Mouse (Mus musculus) left cerebral cortex, adult 2 months (tissue): Measurements from ENCODE around the gene Ift140. TPM values are rescaled to one million over a fixed set of nuclear protein-coding genes. Genes with fewer than 3 reads are reported as not detected.

ENCODE experiments used
- DNase-seq, 2 experiments: peaks; one replicate each; pipeline ENCODE4 v3.0.0; 2021 to 2022; ENCODE audit warnings: low spot score in 2 of 2, mixed read lengths in 1 of 2; ENCODE audit errors: extremely low spot score in 1 of 2
- H3K27ac ChIP-seq: fragments of 200-600 bp; 2 replicates; pipeline ENCODE4 v1.8.1; 2022
- H3K4me3 ChIP-seq: fragments of 200-600 bp; 2 replicates; pipeline ENCODE4 v1.8.1; 2022
- CTCF ChIP-seq: fragments of 200-600 bp; IDR thresholded peaks from 2 replicates; pipeline ENCODE4 v1.8.1; 2022; ENCODE audit warnings: antibody characterized with exemption, mild to moderate bottlenecking, moderate library complexity
- intact Hi-C: fragments of 180-260 bp; cut with DNase I; formaldehyde crosslinking; loops from one replicate; pipeline ENCODE4 v1.15.1; 2025
- total RNA-seq, 2 experiments: library from RNA; stranded (reverse); gene quantifications; 2 replicates each; pipeline ENCODE4 v1.2.3; 2021

Gene Ift140
- total RNA-seq, 2 experiments from 2014 or later: 17.9 to 21.0 TPM

GRCm38 (mm10) chr17:25080210-25080609, 64.3 kb downstream of the Ift140 start:
- intact Hi-C loops: loop anchor here (5.0 kb wide), 2 partner anchors 43 to 63 kb away; partner anchors contain the start of genes Cramp1l and Ift140
- Histone ChIP-seq H3K4me3 (peak overlapping the region; percentile 29), H3K27ac (peak overlapping the region; percentile 82)
- no peak for DNase-seq
- no peak for TF ChIP-seq CTCF

GRCm38 (mm10) chr17:25080960-25081381, 65.1 kb downstream of the Ift140 start:
- no peak for TF ChIP-seq CTCF
- Histone ChIP-seq H3K27ac (peak overlapping the region; percentile 82), H3K4me3 (peak overlapping the region; percentile 29)
- no peak for DNase-seq
- intact Hi-C loops: loop anchor here (5.0 kb wide), 2 partner anchors 44 to 64 kb away; partner anchors contain the start of genes Cramp1l and Ift140

- intact Hi-C loops: loop anchor here (5.0 kb wide), 2 partner anchors 45 to 65 kb away; partner anchors contain the start of genes Cramp1l and Ift140
- Histone ChIP-seq H3K4me3 (no peak overlapping the region), H3K27ac (peak overlapping the region; percentile 82)
- no peak for DNase-seq
- peak; percentile 49 for TF ChIP-seq CTCF
Observed at GRCm38 (mm10) chr17:25082081-25082847, 66.4 kb downstream of the Ift140 start.

- no peak overlapping the region for H3K4me3 ChIP-seq
Observed at GRCm38 (mm10) chr17:25082887-25083286, 67.0 kb downstream of the Ift140 start.

GRCm38 (mm10) chr17:25083444-25083931, 67.6 kb downstream of the Ift140 start, which contains the start of gene Tmem204:
TSS of gene Tmem204 (minus strand) at chr17:25083591.
- Histone ChIP-seq H3K4me3 (no peak within 1 kb of the TSS), H3K27ac (peak within 1 kb of the TSS; percentile 82)
- intact Hi-C loops: loop anchor here (5.0 kb wide), 2 partner anchors 46 to 66 kb away; partner anchors contain the start of genes Cramp1l and Ift140
- no peak for DNase-seq
- TF ChIP-seq CTCF: peak; percentile 43

More at GRCm38 (mm10) chr17:25082887-25083286, 67.0 kb downstream of the Ift140 start:
- intact Hi-C loops: loop anchor here (5.0 kb wide), 2 partner anchors 46 to 66 kb away; partner anchors contain the start of genes Cramp1l and Ift140
- no peak for TF ChIP-seq CTCF
- H3K27ac ChIP-seq: no peak overlapping the region
- DNase-seq: no peak

- intact Hi-C loops: loop anchor here (5.0 kb wide), 2 partner anchors 48 to 68 kb away; partner anchors contain the start of genes Cramp1l and Ift140
- TF ChIP-seq CTCF: no peak
Observed at GRCm38 (mm10) chr17:25084835-25085385, 69.0 kb downstream of the Ift140 start.

GRCm38 (mm10) chr17:25086724-25087123, 70.8 kb downstream of the Ift140 start:
- intact Hi-C loops: no loop called here
- Histone ChIP-seq H3K27ac (no peak overlapping the region), H3K4me3 (no peak overlapping the region)
- TF ChIP-seq CTCF: no peak
- DNase-seq: no peak

More at GRCm38 (mm10) chr17:25084835-25085385, 69.0 kb downstream of the Ift140 start:
- Histone ChIP-seq H3K4me3 (no peak overlapping the region), H3K27ac (no peak overlapping the region)
- DNase-seq: no peak

- intact Hi-C loops: no loop called here
- TF ChIP-seq CTCF: no peak
Observed at GRCm38 (mm10) chr17:25089158-25089557, 73.3 kb downstream of the Ift140 start.

GRCm38 (mm10) chr17:25090450-25090849, 74.6 kb downstream of the Ift140 start:
- TF ChIP-seq CTCF: no peak
- intact Hi-C loops: no loop called here
- DNase-seq: no peak
- Histone ChIP-seq H3K4me3 (no peak overlapping the region), H3K27ac (no peak overlapping the region)

More at GRCm38 (mm10) chr17:25089158-25089557, 73.3 kb downstream of the Ift140 start:
- DNase-seq: no peak
- H3K4me3 ChIP-seq: no peak overlapping the region
- no peak overlapping the region for H3K27ac ChIP-seq

- no peak for DNase-seq
- no peak for TF ChIP-seq CTCF
- no peak overlapping the region for H3K27ac ChIP-seq
- H3K4me3 ChIP-seq: no peak overlapping the region
- intact Hi-C loops: no loop called here
Observed at GRCm38 (mm10) chr17:25096221-25096620, 80.3 kb downstream of the Ift140 start.

- TF ChIP-seq CTCF: no peak
- Histone ChIP-seq H3K27ac (no peak overlapping the region), H3K4me3 (no peak overlapping the region)
- intact Hi-C loops: no loop called here
- DNase-seq: no peak
Observed at GRCm38 (mm10) chr17:25100052-25100451, 84.2 kb downstream of the Ift140 start.

- intact Hi-C loops: no loop called here
- no peak for DNase-seq
- TF ChIP-seq CTCF: no peak
- Histone ChIP-seq H3K4me3 (no peak overlapping the region), H3K27ac (no peak overlapping the region)
Observed at GRCm38 (mm10) chr17:25101338-25101737, 85.5 kb downstream of the Ift140 start.
